Mouse (Mus musculus): ENCODE results near the gene Dip2b.

Gene Dip2b

DNA sequence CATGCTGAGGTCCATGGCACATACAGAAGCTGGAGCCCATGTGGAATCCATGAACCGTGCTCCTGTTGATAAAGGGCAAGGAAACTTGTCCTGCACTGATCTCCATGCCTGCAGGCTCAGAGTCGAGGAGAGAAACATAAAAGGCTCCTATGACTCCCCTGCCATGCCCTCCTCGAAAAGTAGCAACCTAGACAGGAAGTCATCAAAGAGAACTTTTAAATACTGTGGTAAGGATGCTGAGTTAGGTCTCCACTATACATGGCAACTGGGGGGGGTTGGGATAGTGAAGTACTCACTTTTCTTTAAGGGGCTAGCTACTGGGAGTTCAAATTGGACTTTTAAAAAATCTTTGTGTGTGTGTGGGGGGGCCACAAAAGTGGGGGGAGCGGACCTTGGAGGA, 102.0 kb downstream of the Dip2b start:
- DNase-seq, result no peak

DNA sequence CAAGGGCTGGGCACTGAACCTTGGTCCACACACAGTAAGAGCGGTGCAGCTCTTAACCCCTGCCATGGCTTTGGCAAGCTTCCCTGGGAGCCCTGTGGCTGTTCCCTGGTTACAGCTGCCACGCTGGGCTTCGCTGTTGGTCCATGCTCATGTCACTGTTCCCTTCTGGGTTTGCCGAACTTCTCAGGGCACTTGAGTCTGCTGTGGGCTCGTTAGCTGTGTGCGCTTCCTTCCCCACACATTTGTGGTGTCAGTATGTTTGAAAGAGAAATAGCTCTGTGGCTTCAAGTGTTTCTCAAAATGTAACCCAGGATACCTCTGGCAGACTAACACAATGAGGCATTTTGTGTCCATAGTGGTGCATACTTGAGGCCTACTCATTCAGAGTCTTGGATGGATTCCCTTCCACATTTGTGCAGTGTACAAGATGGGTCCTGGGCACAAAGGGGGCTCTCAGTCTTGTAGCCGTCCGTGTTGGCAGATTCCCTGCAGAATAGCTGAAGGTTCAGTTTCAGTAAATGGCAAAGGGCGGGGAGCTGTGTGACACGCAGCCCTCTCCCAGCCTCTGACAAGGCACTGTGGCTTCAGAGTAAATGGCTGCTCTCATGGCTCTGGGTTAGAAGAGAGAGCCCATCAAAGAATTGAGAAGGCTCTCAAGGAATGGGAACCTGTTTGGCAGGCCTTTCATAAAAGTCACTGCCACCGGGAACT, 104.8 kb downstream of the Dip2b start:
- DNase-seq, result peak; percentile 34

DNA sequence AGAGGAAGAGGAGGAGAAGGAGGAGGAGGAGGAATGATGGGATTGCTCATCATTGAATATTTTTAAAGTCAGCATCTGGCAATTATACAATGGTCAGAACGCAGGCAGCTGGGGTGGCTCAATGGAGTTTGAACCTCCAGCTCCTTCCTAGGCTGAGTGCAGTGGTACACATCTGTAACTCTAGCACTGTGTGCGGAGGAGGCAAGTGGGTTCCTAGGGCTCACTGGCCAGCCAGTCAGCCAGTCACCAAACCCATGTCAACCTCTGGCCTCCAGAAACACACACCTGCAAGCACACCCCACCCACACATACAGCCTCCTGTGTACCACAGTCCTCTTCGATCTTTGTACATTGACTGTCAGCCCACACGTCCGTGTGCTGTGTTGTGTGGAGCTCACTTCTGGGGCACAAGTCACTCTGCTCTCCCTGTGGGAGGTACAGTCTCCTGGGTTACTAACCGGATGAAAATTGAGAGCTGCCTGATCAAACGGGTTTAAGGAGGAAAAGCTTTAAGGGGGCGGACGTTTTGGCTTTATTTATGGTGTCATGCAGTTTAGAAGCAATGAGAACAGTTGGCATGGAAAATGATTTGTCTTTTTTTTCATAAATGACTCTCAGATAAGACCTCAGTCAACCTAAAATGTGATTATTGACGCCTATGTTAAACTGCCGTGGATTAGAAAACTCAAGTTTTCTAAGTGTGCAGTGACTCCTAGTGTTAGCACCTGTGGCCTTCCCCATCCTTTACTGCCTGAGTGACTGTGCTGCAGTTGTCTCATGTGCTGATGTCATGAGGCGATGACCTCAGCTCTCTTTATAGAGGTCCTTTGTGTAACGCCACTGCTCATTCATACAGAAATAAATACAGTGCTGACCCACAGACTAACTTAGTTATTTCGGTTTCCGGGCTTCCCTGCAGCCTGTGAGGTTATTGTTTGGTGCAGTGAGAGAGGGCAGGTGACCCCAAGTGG, 106.7 kb downstream of the Dip2b start:
- DNase-seq, result peak; percentile 23

DNA sequence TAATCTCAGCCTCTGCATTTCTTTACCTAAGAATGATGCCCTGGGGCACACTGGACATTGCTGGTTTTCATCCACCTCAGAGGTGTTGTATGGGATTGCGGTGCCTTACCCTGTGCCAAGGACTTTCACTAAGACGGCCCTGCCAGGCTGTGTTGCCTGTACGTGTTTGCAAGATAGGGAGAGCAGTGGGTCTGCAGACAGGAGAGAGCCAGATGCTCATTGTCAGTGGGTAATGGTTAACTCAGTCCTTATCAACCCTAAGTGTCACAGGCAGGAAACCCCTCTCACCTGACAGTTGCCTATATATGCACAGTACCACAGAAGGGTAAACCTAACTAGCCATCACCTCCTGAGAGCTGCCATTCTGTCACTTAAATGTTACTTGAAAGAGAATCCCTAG, 107.5 kb downstream of the Dip2b start:
- no peak for DNase-seq

DNA sequence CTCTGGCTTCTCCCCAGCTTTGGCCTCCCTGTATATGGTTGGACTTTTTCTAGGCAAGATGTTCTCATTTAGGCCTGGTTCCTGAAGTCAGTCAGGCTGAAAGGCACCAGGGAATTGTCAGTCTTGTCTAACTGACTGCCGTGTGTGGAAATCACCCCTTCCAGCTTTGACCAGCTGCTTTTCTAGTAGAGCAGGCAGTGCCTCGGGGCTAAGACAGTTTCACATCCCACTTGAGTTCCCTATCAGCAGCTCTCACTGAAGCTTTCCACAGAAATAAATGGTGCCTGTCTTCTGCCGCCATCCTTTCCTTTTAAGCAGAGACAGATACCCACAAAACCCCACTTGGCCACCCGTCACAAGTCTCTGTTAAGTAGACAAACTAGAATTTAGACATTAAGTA, 112.1 kb downstream of the Dip2b start:
- no peak for DNase-seq

DNA sequence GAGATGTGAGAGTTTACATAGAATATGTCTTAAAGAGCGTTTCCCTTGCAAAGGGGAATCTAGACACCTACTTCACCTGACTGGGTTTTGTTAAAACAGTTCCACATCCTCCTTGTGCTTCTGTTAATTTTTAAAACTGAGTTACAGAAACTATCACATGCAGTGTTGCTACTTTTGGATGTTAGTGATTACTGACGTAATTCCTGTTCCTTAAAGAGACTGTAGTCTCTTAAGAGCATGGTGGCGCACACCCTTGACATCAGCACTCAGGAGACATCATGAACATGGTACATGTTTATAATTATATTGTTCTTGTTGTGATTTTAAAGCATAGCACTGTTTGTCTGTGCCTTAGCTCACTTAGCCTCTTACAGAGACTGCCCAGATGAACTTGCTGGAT, 113.9 kb downstream of the Dip2b start:
- DNase-seq, result no peak

DNA sequence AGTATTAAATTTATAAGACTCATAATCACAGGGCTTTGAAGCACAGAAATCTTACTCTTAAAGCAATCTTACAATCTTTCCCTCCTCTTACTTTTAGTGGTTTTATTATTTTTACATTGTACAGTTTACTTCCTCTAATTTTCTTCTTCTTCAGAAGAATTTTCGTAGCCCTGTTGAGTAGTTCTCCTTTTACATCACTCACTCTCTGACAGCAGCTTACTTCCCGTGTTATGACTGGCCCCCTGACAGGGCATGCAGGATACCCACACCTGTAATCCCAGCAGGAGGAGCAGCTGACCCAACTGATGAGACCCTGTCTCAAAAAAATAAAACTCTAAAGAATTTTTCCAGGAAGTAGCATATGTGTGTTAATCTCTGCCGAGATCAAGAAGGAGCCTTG, 114.6 kb downstream of the Dip2b start:
- no peak for DNase-seq

DNA sequence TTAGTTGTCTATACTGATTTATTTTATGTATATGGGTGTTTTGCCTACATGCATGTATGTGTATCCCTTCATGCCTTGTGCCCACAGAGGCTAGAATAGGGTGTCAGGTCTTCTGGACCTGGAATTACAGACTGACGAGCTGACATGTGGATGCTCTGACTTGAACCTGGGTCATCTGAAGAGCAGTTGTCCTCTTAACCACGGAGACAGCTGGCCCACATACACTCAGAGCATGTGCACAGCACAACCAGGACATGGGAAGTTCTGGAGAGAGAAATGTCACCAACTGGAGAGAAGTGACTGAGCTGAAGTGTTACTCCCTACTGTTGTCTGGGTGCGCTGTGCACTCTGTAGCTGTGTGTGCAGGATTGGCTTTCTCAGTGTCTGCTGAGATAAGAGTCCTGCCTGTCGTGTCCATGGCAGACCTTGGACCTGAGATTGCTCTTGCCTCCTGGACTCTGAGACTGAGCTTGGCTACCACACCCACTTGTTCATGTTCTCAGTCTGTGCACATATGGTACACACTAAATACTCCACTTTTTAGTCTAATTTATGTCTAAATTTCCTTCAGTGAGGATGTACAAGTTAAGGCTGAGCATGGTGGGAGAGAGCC, 117.7 kb downstream of the Dip2b start:
- no peak for DNase-seq

DNA sequence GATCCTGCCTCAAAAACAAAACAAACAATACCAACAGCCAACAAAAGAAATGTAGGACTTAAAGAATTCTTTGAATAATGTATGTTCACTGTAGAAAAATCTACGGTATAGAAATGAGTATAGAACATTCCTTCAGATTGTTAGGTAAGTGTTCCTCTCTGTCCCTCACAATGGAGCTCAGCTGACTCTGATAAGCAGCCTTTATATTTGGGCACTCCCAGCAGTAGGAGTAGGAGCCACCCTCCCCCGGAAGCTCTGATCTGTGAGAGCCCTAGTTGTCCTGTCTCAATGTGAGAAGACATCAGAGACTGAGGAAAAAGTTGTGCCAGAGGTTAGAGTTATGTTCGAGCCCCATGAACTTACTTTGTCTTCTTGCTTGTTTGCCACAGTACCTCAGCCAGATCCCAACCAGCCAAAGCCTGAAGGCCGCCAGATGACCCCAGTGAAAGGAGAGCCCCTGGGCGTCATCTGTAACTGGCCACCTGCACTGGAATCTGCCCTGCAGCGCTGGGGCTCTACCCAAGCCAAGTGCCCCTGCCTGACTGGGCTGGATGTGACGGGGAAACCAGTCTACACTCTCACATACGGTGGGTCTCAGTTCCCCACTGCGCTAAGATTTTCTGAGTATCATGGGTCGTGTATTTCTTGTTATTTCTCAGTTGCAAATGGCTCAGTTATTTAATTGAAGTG, 118.5 kb downstream of the Dip2b start:
- DNase-seq, result no peak

DNA sequence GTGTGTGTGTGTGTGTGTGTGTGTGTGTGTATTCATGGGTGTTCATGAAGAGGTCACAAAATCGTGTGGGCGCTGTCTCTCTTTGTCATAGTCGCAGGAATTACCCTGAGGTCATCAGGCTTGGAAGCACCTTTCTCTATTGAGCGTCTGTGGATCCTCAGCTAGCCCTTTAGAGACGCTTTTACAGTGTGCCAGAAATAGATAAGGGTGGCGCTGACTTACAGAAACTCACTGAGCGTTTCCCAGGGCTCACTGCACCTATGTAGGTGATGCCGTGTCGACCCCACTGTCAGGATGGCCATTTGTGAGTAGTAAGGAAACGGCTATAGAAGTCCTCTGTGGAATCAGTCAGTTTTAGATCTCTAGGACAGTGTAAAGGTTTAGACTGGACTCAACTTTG, 120.5 kb downstream of the Dip2b start:
- no peak for DNase-seq

DNA sequence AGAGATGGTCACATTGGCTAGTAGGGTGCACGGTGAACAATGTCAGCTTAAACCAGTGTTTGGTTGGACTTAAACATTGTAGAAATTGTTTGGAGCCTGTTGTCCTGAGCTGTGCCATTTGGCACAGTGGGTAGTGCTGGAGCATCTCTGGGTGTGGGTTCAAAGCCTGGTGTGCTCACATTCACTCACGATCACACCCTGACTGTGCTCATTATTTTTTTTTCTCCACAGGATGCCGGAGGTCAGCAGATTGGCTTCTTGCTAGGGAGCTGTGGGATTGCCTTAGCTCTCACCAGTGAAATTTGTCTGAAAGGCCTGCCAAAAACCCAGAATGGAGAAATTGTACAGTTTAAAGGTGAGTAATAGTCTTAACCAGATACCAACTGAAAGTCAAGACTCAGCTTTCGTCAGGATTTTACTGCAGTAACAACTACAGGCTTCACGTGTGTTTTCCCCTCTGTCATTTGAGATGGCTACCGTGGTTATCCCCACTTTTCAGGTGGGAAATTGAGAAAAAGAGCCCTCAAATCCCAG, 123.3 kb downstream of the Dip2b start:
- no peak for DNase-seq

DNA sequence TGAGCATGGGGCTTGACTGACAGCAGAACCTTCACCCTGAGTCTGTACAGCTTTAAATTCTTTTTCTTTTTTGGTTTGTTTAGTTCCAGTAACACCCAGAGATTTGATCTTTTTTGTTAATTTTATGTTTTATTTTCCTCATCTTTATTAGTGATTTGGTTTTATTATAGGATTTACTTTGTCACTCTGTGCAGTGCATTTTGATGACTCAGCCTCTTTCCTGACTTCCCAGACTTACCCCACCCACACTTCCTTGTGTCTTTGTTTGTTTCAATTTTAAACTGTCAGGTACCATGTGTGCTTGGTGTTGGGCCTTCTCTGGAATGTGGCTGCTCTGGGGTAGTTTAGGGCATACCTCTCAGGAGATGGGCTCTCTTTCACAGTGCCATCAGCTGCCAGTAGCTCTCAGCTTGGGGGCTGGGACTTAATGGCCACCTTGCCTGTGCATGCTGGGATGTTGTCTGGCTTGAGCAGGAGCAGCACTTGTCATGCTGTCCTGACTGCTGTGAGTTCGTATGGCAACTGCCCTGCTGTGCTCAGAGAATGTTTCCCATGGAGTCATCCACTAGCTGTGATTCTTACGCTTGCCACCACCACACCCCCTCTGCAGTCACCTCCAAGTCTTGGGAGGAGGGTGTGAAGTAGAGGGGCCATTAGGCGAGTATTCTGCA, 125.1 kb downstream of the Dip2b start:
- no peak for DNase-seq

DNA sequence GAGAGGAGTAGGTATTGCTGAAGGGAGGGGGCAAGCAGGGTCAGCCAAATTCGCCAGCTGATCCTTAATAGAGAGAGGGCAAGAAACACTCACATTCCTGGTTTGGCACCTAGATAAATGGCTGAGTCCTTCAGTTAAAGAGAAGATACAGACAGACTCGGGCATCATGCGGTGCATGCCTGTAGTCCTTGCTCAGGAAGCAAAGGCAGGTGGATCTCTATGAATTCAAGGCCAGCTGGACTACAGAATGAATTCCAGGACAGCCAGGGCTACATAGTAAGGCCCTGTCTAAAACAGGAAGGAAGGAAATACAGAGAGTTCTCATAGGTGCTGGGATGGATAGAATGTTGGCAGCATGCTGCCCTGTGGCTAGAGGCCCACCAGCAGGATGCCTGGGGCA, 128.0 kb downstream of the Dip2b start:
- no peak for DNase-seq

DNA sequence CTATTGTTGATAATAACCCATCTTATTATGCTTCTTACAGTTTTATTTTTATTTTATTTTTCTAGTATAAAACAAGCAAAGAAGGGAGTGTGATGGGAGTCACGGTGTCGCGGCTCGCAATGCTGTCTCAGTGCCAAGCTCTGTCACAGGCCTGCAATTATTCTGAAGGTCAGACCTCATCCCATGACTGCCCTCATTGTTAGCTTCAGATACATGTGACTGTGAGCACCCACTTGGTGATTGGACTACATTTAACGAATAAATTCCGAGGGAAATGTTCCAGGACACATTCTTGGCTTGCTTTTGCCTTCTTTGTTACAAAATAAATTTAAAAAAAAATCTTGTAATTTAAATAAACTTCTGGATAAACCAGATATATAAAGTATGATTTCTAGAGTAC, 129.3 kb downstream of the Dip2b start:
- peak; percentile 57 for DNase-seq

DNA sequence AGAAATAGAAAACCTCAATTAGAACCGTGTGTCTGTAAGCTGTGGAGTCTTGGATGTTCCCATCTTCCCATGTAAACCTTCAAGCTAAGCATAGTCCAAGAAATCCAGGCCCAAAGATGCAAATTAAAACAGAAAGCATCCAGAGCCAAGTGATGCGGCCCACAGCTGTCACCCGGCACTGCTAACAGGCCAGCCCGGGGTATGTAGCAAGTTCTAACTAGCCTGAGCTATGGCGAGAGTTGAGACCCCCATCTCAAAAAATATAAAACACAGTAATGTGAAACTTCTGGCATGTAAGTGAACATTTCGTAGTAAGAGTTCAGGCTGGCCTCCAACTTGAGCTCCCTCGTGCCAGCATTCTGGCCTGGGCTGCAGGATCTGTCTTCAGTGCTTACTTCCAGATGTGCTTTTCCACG, 129.7 kb downstream of the Dip2b start:
- DNase-seq, result no peak

DNA sequence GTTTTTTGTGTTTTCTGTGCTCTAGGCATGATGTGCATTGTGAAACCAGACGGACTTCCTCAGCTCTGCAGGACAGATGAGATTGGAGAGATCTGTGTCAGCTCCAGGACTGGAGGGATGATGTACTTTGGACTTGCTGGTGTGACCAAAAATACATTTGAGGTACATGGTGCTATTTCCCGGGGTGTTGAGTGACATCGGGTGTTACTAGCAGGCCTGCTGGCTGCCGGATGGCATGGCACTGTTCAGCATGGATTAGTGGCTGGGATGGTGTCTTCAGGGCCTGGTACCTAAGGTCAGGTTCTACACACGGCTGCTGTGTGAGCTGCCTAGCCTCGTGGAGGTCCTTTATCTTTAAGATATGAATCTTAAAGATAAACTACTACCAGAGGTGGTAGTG, 136.7 kb downstream of the Dip2b start:
- DNase-seq, result no peak

DNA sequence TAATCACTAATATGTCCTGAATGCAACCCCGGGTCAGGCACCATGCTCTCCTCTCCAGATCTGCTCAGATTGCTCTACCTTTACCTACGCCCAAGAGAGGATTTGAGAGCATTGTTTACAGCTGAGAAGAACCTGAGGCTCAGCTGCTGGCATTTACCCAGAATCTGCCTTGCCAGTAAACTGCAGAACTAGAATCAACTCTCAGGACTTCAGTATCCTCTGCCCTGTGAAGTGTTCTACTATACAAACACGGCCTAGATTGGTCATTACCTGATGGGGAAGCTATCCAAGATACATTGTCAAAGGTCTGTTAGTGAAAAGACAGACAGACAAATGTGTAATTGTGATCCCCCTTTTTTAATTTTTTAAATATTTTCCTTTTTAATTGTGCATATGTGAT, 138.7 kb downstream of the Dip2b start:
- DNase-seq, result no peak

DNA sequence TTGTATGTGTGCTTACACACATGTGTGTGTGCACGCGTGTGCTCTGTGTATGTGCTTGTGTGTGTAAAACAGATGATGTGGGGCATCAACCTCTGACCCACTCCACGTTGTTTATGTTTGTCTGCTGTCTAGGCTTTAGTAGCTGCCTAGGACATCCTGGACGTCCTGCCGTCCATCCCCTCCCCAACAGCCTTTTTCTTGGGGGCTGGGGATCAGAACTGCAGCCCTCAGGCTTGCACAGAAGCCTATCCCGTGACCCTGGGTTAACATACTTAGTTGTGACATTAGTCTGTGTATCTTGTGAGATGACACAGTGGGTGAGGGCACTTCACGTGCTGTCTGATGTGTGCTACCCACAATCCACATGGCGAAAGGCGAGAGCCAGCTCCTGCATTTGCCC, 139.1 kb downstream of the Dip2b start:
- DNase-seq, result no peak

DNA sequence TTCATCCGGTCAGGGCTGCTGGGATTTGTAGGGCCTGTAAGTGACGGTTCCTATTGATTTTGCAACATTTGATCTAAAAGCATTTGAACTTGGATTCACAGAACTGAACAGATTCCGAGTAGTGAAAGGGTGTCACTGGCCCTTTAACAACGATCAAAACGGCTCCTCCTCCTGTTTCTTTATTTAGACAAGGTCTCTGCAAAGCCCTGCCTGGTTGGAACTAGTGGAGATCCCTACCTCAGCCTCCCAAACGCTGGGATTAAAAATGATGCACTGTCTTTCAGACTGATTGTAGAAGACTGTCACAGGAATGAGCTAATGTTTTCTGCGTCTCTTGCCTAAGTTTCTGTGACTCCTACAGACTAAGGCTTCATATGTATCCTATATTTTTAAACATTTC, 140.0 kb downstream of the Dip2b start:
- DNase-seq, result no peak

DNA sequence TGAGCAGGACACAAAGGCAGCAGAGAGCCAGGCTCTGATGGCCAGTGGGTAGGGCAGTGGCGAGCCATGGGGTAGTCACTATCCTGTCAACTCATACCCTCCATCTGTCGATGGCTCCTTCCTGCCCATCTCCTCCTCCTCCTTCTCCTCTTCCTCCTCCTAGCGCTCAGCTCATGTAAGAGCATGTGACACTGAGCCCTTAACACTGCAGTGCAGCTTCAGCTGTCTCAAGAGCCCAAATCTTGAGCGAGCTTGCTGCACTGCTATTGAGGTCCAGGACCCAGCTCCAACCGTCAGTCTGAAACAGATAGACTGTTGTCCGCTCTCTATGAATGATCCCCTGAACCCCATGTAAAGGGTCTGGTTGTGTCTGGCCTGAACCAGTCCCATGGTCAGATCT, 141.2 kb downstream of the Dip2b start:
- DNase-seq, result no peak

DNA sequence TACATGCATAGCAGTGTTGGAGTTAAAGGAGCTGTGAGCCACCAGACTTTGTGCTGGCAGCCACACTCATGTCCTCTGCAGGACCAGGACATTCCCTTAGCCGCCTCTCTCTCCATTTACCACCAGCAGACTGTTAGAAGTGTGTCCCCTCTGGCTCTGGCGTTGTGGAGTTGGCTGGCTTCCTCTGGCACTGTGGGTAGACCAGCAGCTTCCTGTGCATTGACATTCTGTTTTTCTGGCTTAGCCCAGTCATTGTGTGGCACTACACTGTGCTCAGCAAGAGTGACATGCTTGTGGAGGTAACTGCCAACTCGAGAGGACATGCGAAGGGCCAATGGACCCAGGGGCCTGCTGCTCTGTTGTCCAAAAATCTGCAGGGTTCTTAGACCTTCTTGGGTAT, 141.8 kb downstream of the Dip2b start:
- DNase-seq, result no peak

DNA sequence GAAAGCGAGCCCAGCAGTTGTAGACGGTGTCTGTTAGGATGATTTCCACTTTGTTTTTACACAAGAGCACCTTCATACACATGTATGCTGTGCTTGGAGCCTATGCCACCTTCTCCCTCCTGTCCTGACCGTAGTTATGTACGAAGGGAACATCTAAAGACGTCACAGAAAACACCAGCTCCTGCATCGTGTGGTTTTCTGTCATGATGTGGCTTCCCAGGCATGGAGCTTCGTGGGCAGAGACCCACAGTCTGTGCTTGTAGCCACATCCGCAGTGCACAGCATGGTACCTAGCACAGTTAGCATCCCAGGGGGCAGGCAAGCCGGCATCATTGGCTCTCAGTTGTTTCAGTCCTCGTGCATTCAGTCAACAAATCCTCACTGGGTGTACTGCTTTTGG, 143.4 kb downstream of the Dip2b start:
- no peak for DNase-seq

All from right cerebral cortex, adult 18-20 months (tissue).